Mouse (Mus musculus) lung, embryonic 16.5 days (tissue): Measurements from ENCODE around the gene Olfr319. TPM values are rescaled to one million over a fixed set of nuclear protein-coding genes. Genes with fewer than 3 reads are reported as not detected.
"Not testable (repeated sequence)": the region's sequence is repeated elsewhere in the genome, so short reads cannot be mapped to it uniquely, and the experiment has no call there.

Experiments
- ATAC-seq: fragments of 200-750 bp; cut with Nextera tagmentation; 2 replicates; pipeline ENCODE4 v1.8.0; 2017; ENCODE audit warnings: low read depth, mild to moderate bottlenecking, moderate library complexity
- H3K27ac ChIP-seq: fragments of 300-500 bp; sonication (generic); 2 replicates; pipeline ENCODE4 v1.5.1; 2014; ENCODE audit warnings: mild to moderate bottlenecking, control low read depth, low read length
- H3K27me3 ChIP-seq: fragments of 300-500 bp; sonication (generic); 2 replicates; pipeline ENCODE4 v1.6.1; 2014; ENCODE audit warnings: low read depth, low read length, mixed read lengths; ENCODE audit not compliant: control insufficient read depth, insufficient read depth
- H3K36me3 ChIP-seq: fragments of 300-500 bp; sonication (generic); 2 replicates; pipeline ENCODE4 v1.6.1; 2014; ENCODE audit warnings: low read length; ENCODE audit not compliant: control insufficient read depth, insufficient read depth
- H3K4me1 ChIP-seq: fragments of 300-500 bp; sonication (generic); replicated peaks from 2 replicates; pipeline ENCODE4 v1.6.1; 2014; ENCODE audit warnings: low read length, mixed read lengths; ENCODE audit not compliant: control insufficient read depth, insufficient read depth
- H3K4me2 ChIP-seq: fragments of 300-500 bp; sonication (generic); 2 replicates; pipeline ENCODE4 v1.6.1; 2014; ENCODE audit warnings: low read depth, low read length, control low read depth
- H3K4me3 ChIP-seq: fragments of 300-500 bp; sonication (generic); 2 replicates; pipeline ENCODE4 v1.5.1; 2014; ENCODE audit warnings: mild to moderate bottlenecking, low read length, control low read depth
- H3K9ac ChIP-seq: fragments of 300-500 bp; sonication (generic); 2 replicates; pipeline ENCODE4 v1.6.1; 2014; ENCODE audit warnings: low read length, control low read depth
- H3K9me3 ChIP-seq: fragments of 300-500 bp; sonication (generic); 2 replicates; pipeline ENCODE4 v1.6.1; 2016; ENCODE audit warnings: low read length; ENCODE audit not compliant: control insufficient read depth
- WGBS: fragments of 180-500 bp; shearing (Covaris S2); extraction: QIAGEN DNeasy Blood & Tissue Kit; methylation state at CpG from one replicate; pipeline ENCODE4 v1.1.7; 2014; 5-methylcytosine and 5-hydroxymethylcytosine counted together
- polyA plus RNA-seq: library from polyadenylated mRNA; unstranded; fragments of >200 nt; fragmentation: Nextera tagmentation; extraction: Ambion mirVana; gene quantifications from 2 replicates; pipeline ENCODE4 v1.2.1, GENCODE M21; 2015

The Olfr319 gene
- polyA plus RNA-seq, result not detected in 2 replicates

- WGBS, result 84% methylated on average over 3 of the region's 3 CpGs
- H3K27ac ChIP-seq, result no peak within 1 kb of the TSS
- no peak for ATAC-seq
These were observed at the start of gene Olfr319 for GRCm38 (mm10) chr11:58698862-58699261. Gene Olfr319 (plus strand): TSS chr11:58699162.

GRCm38 (mm10) chr11:58655151-58655550 is 43.8 kb upstream of the Olfr319 start:
- Histone ChIP-seq H3K4me3 (no peak overlapping the region), H3K27ac (no peak overlapping the region), H3K27me3 (no peaks in the 10 kb centered on the region), H3K36me3 (no peaks in the 10 kb centered on the region), H3K4me2 (no peak overlapping the region), H3K9ac (no peak overlapping the region), H3K9me3 (no peaks in the 10 kb centered on the region), H3K4me1 (no peaks in the 10 kb centered on the region)
- WGBS, result 78% methylated on average over 3 of the region's 3 CpGs
- ATAC-seq, result no peak

More at GRCm38 (mm10) chr11:58698862-58699261, at the start of gene Olfr319:
- Histone ChIP-seq H3K9me3 (peaks cover 3% of the 10 kb centered on the region; the same call in 1 of the 2 replicates), H3K36me3 (no peaks in the 10 kb centered on the region), H3K4me3 (no peak within 1 kb of the TSS), H3K4me2 (no peak within 1 kb of the TSS), H3K4me1 (no peaks in the 10 kb centered on the region), H3K27me3 (no peaks in the 10 kb centered on the region), H3K9ac (no peak within 1 kb of the TSS)

- H3K4me3 ChIP-seq, result no peak within 1 kb of the TSS
- H3K27ac ChIP-seq, result no peak within 1 kb of the TSS
- no peak within 1 kb of the TSS for H3K9ac ChIP-seq
- no peaks in the 10 kb centered on the region for H3K36me3 ChIP-seq
- WGBS, result 80% methylated on average over 4 of the region's 4 CpGs
- H3K9me3 ChIP-seq, result no peaks in the 10 kb centered on the region
- no peaks in the 10 kb centered on the region for H3K4me1 ChIP-seq
- no peak within 1 kb of the TSS for H3K4me2 ChIP-seq
- ATAC-seq, result no peak
- H3K27me3 ChIP-seq, result no peaks in the 10 kb centered on the region
These were observed 40.4 kb upstream of the Olfr319 start, which contains the start of gene Olfr322 for GRCm38 (mm10) chr11:58658596-58658995. Gene Olfr322 (plus strand): TSS chr11:58658782.

- H3K4me2 ChIP-seq, result no peak overlapping the region
- no peaks in the 10 kb centered on the region for H3K36me3 ChIP-seq
- H3K27me3 ChIP-seq, result no peaks in the 10 kb centered on the region
- no peak overlapping the region for H3K9ac ChIP-seq
- H3K4me1 ChIP-seq, result no peaks in the 10 kb centered on the region
- no peak for ATAC-seq
- H3K9me3 ChIP-seq, result no peaks in the 10 kb centered on the region
- no peak overlapping the region for H3K27ac ChIP-seq
- H3K4me3 ChIP-seq, result no peak overlapping the region
These were observed 29.7 kb upstream of the Olfr319 start for GRCm38 (mm10) chr11:58669252-58669651.

GRCm38 (mm10) chr11:58671825-58672224 is 27.1 kb upstream of the Olfr319 start:
- Histone ChIP-seq H3K9me3 (no peaks in the 10 kb centered on the region), H3K4me3 (no peak overlapping the region), H3K27ac (no peak overlapping the region), H3K36me3 (no peaks in the 10 kb centered on the region), H3K4me1 (no peaks in the 10 kb centered on the region), H3K27me3 (no peaks in the 10 kb centered on the region), H3K4me2 (no peak overlapping the region), H3K9ac (no peak overlapping the region)
- no peak for ATAC-seq
- 50% methylated on average over 4 of the region's 4 CpGs for WGBS

GRCm38 (mm10) chr11:58680799-58681198 is 18.2 kb upstream of the Olfr319 start, which contains the start of gene Olfr320:
Gene Olfr320 (plus strand): TSS chr11:58681099.
- H3K4me2 ChIP-seq, result no peak within 1 kb of the TSS
- H3K27ac ChIP-seq, result no peak within 1 kb of the TSS
- WGBS, result 76% methylated on average over 1 of the region's 1 CpGs
- no peak within 1 kb of the TSS for H3K4me3 ChIP-seq
- no peaks in the 10 kb centered on the region for H3K9me3 ChIP-seq
- H3K27me3 ChIP-seq, result no peaks in the 10 kb centered on the region
- no peaks in the 10 kb centered on the region for H3K4me1 ChIP-seq
- no peak within 1 kb of the TSS for H3K9ac ChIP-seq
- H3K36me3 ChIP-seq, result no peaks in the 10 kb centered on the region
- ATAC-seq, result no peak

GRCm38 (mm10) chr11:58709086-58709485 is 10.1 kb downstream of the Olfr319 start:
- Histone ChIP-seq H3K9ac (no peak overlapping the region), H3K9me3 (no peaks in the 10 kb centered on the region), H3K4me1 (no peaks in the 10 kb centered on the region), H3K4me3 (no peak overlapping the region), H3K27ac (no peak overlapping the region), H3K4me2 (no peak overlapping the region), H3K36me3 (no peaks in the 10 kb centered on the region), H3K27me3 (no peaks in the 10 kb centered on the region)
- 66% methylated on average over 11 of the region's 11 CpGs for WGBS
- ATAC-seq, result no peak

GRCm38 (mm10) chr11:58717723-58718122 is 18.8 kb downstream of the Olfr319 start:
- not testable (repeated sequence) for H3K27ac ChIP-seq, H3K4me1 ChIP-seq, H3K4me2 ChIP-seq, H3K4me3 ChIP-seq, H3K36me3 ChIP-seq, H3K9ac ChIP-seq, H3K9me3 ChIP-seq, ATAC-seq, H3K27me3 ChIP-seq
- 90% methylated on average over 6 of the region's 7 CpGs for WGBS

- Histone ChIP-seq H3K36me3 (no peaks in the 10 kb centered on the region), H3K4me1 (no peaks in the 10 kb centered on the region), H3K27me3 (no peaks in the 10 kb centered on the region), H3K9ac (no peak overlapping the region), H3K4me3 (no peak overlapping the region), H3K4me2 (no peak overlapping the region), H3K9me3 (no peaks in the 10 kb centered on the region), H3K27ac (no peak overlapping the region)
- 73% methylated on average over 4 of the region's 4 CpGs for WGBS
- ATAC-seq, result no peak
These were observed 20.7 kb downstream of the Olfr319 start for GRCm38 (mm10) chr11:58719701-58720100.

- Histone ChIP-seq H3K9ac (no peak within 1 kb of the TSS), H3K4me3 (no peak within 1 kb of the TSS), H3K4me2 (no peak within 1 kb of the TSS), H3K36me3 (no peaks in the 10 kb centered on the region), H3K27me3 (no peaks in the 10 kb centered on the region), H3K9me3 (no peaks in the 10 kb centered on the region), H3K4me1 (no peaks in the 10 kb centered on the region), H3K27ac (no peak within 1 kb of the TSS)
- ATAC-seq, result no peak
These were observed 25.0 kb downstream of the Olfr319 start, which contains the start of gene Olfr318 for GRCm38 (mm10) chr11:58723914-58724313. Gene Olfr318 (minus strand): TSS chr11:58724014.
